Mouse (Mus musculus) ES-Bruce4 (cell line): Measurements from ENCODE around the gene Ankrd28.

Experiments
- CTCF ChIP-seq: IDR thresholded peaks from one replicate; pipeline ENCODE4 v1.8.1; 2011; ENCODE audit warnings: low read depth, low read length
- EP300 ChIP-seq: IDR thresholded peaks from 2 replicates; pipeline ENCODE4 v1.6.1; 2011; ENCODE audit warnings: low read depth, low read length; ENCODE audit not compliant: insufficient read depth
- POLR2A ChIP-seq: IDR thresholded peaks from one replicate; pipeline ENCODE4 v1.8.1; 2011; ENCODE audit warnings: low read length; ENCODE audit not compliant: insufficient read depth

DNA sequence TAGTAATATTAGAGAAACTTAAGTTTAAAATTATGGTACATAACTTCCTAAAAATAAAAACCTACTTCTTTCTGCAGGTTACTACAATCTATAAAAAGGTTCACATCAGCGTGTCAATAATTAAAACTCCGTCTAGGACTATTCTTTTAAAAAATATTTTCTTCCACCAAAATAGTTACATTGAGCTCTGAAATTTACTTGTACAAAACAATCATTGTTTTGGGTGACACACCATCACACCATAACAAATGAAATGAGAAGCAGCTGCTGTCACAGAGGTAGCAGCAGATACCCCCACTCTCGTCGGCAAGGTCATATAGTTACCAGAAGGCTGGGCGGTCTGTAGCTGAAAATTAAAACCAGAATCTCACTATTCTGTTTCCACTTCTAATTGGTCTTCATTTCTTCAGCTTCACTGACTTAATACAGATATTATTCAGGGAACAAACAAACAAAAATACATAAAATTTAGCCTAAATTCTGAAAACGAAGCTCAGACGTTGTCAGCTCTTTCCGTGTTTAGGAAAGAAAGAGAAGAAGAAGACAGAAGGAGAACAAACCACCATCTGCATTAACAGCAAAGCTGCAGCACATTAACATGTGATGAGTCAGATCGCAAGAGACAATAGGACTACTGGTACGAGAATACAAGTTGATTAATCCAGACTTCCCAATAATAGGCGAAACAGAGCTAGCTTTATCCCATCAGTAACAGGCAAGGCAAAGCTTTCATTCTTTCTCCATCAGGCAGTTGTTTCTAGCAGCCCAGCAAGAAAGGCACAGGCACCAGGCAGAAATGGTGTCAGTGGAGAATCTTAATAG, 49.8 kb downstream of the Ankrd28 start:
- no peak for TF ChIP-seq CTCF
- no peak for TF ChIP-seq POLR2A
- no peak for TF ChIP-seq EP300
